Mouse (Mus musculus) liver, embryonic 13.5 days (tissue): ENCODE data around the gene Fcho2. TPM values are rescaled to one million over a fixed set of nuclear protein-coding genes. Genes with fewer than 3 reads are reported as not detected.

Source experiments
- ATAC-seq: fragments of 200-750 bp; cut with Nextera tagmentation; 2 replicates; pipeline ENCODE4 v1.8.0; 2017; ENCODE audit warnings: low read depth, mild to moderate bottlenecking, moderate number of reproducible peaks, moderate library complexity
- DNase-seq: peaks from one replicate; pipeline ENCODE4 v3.0.0; 2022
- H3K27ac ChIP-seq: fragments of 300-500 bp; sonication (generic); 2 replicates; pipeline ENCODE4 v1.5.1; 2015; ENCODE audit warnings: moderate library complexity, mild to moderate bottlenecking, inconsistent platforms
- H3K27me3 ChIP-seq: fragments of 300-500 bp; sonication (generic); 2 replicates; pipeline ENCODE4 v1.6.1; 2015; ENCODE audit warnings: mild to moderate bottlenecking, inconsistent platforms
- H3K36me3 ChIP-seq: fragments of 300-500 bp; sonication (generic); 2 replicates; pipeline ENCODE4 v1.6.1; 2015; ENCODE audit warnings: mild to moderate bottlenecking, inconsistent platforms
- H3K4me1 ChIP-seq: fragments of 300-500 bp; sonication (generic); replicated peaks from 2 replicates; pipeline ENCODE4 v1.6.1; 2015; ENCODE audit warnings: inconsistent platforms
- H3K4me2 ChIP-seq: fragments of 300-500 bp; sonication (generic); 2 replicates; pipeline ENCODE4 v1.6.1; 2015; ENCODE audit warnings: inconsistent platforms, mild to moderate bottlenecking, moderate library complexity
- H3K4me3 ChIP-seq: fragments of 300-500 bp; sonication (generic); replicated peaks from 2 replicates; pipeline ENCODE4 v1.5.1; 2015; ENCODE audit warnings: mild to moderate bottlenecking, inconsistent platforms
- H3K9ac ChIP-seq: fragments of 300-500 bp; sonication (generic); 2 replicates; pipeline ENCODE4 v1.6.1; 2015; ENCODE audit warnings: mild to moderate bottlenecking, inconsistent platforms
- H3K9me3 ChIP-seq: fragments of 300-500 bp; sonication (generic); replicated peaks from 2 replicates; pipeline ENCODE4 v1.6.1; 2016; ENCODE audit warnings: inconsistent platforms
- WGBS: fragments of 180-500 bp; shearing (Covaris S2); methylation state at CpG from one replicate; pipeline ENCODE4 v1.1.7; 2015; ENCODE audit not compliant: insufficient replicate concordance; 5-methylcytosine and 5-hydroxymethylcytosine counted together
- polyA plus RNA-seq: library from polyadenylated mRNA; unstranded; fragments of >200 nt; fragmentation: Nextera tagmentation; extraction: Ambion mirVana; gene quantifications from 2 replicates; pipeline ENCODE4 v1.2.1, GENCODE M21; 2015

Fcho2 gene
- polyA plus RNA-seq, 1 experiment from 2014 or later = 20.6 TPM

DNA sequence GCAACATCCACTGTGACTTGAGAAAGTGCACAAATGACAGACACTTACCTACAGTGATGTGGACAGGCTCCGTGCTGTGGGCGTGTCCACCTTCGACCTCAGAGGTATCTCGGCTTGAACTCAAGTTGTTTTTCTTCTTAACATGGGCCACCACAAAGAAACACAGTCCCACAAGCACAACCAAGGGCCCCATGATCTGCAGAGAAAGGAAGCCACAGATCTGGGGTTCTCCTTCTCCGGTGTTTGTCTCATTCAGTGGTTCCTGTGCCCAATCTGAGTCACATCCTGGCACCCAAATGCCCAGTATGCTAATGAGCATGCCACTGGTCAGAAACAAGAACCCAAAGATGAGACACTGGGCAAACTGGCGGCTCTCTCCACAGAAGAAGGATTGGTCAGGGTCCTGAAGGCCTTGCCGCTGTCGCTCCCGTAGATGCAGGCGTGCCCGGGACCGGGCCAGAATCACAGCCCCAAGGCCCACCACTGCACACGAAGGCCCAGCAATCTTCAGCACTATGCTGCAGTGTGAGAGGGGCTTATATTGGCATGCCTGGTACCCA is 123.2 kb downstream of the Fcho2 start:
- Histone ChIP-seq H3K4me1 (no peaks in the 10 kb centered on the region), H3K36me3 (no peaks in the 10 kb centered on the region), H3K4me2 (no peak overlapping the region), H3K27ac (no peak overlapping the region), H3K9ac (no peak overlapping the region), H3K4me3 (no peak overlapping the region), H3K27me3 (peaks cover 38% of the 10 kb centered on the region), H3K9me3 (no peaks in the 10 kb centered on the region)
- WGBS = 78% methylated on average over 13 of the region's 13 CpGs
- DNase-seq = no peak
- ATAC-seq = no peak

GRCm38 (mm10) chr13:98690886-98691285 is 124.4 kb downstream of the Fcho2 start:
- H3K27me3 ChIP-seq = peaks cover 28% of the 10 kb centered on the region
- H3K9ac ChIP-seq = no peak overlapping the region
- DNase-seq (no peak), ATAC-seq (no peak)
- H3K4me2 ChIP-seq = no peak overlapping the region
- 72% methylated on average over 11 of the region's 11 CpGs for WGBS
- H3K4me3 ChIP-seq = no peak overlapping the region
- no peaks in the 10 kb centered on the region for H3K9me3 ChIP-seq
- H3K27ac ChIP-seq = no peak overlapping the region
- no peaks in the 10 kb centered on the region for H3K4me1 ChIP-seq
- H3K36me3 ChIP-seq = no peaks in the 10 kb centered on the region

GRCm38 (mm10) chr13:98689605-98690290 is 125.5 kb downstream of the Fcho2 start:
- Histone ChIP-seq H3K36me3 (no peaks in the 10 kb centered on the region), H3K27ac (no peak overlapping the region), H3K4me2 (no peak overlapping the region), H3K4me1 (no peaks in the 10 kb centered on the region), H3K4me3 (no peak overlapping the region), H3K9ac (no peak overlapping the region), H3K9me3 (no peaks in the 10 kb centered on the region), H3K27me3 (peaks cover 17% of the 10 kb centered on the region)
- ATAC-seq (no peak), DNase-seq (no peak)
- 53% methylated on average over 11 of the region's 11 CpGs for WGBS

- Histone ChIP-seq H3K9me3 (no peaks in the 10 kb centered on the region), H3K27me3 (no peaks in the 10 kb centered on the region), H3K4me1 (no peaks in the 10 kb centered on the region; the same call in 1 of the 2 replicates), H3K4me2 (no peak overlapping the region), H3K27ac (no peak overlapping the region), H3K4me3 (no peak overlapping the region), H3K9ac (no peak overlapping the region), H3K36me3 (no peaks in the 10 kb centered on the region)
- 70% methylated on average over 9 of the region's 9 CpGs for WGBS
- ATAC-seq = no peak
- no peak for DNase-seq
These were observed 127.3 kb downstream of the Fcho2 start for GRCm38 (mm10) chr13:98687931-98688330.

GRCm38 (mm10) chr13:98684144-98684900 is 130.9 kb downstream of the Fcho2 start:
- Histone ChIP-seq H3K27me3 (no peaks in the 10 kb centered on the region), H3K9me3 (no peaks in the 10 kb centered on the region), H3K9ac (no peak overlapping the region), H3K4me2 (no peak overlapping the region), H3K27ac (no peak overlapping the region), H3K4me1 (no peaks in the 10 kb centered on the region; the same call in 1 of the 2 replicates), H3K36me3 (no peaks in the 10 kb centered on the region), H3K4me3 (no peak overlapping the region)
- 56% methylated on average over 9 of the region's 9 CpGs for WGBS
- DNase-seq = no peak
- no peak for ATAC-seq

DNA sequence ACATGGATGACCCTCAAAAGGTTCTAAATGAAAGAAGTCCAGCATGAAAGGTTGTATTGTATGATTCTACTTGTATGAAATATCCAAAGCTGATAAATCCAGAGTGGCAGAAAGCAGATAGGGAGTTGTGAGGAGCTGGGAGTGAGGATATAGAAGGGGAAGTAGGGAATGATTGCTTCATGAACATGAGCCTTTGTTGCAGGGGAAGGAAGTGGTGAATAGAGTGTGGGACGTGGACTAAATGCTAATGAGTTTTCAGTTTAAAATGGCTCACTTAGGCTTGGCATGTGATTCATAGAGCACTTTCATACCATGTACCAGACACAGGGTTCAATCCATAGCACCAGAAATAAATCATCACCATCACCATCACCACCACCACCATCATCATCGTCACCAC is 131.8 kb downstream of the Fcho2 start:
- Histone ChIP-seq H3K36me3 (no peaks in the 10 kb centered on the region), H3K9ac (no peak overlapping the region), H3K27ac (no peak overlapping the region), H3K4me2 (no peak overlapping the region), H3K27me3 (no peaks in the 10 kb centered on the region), H3K4me1 (no peaks in the 10 kb centered on the region; the same call in 1 of the 2 replicates), H3K4me3 (no peak overlapping the region), H3K9me3 (no peaks in the 10 kb centered on the region)
- ATAC-seq = no peak
- no peak for DNase-seq
- 40% methylated on average over 2 of the region's 2 CpGs for WGBS

- Histone ChIP-seq H3K9ac (no peak overlapping the region), H3K4me3 (no peak overlapping the region), H3K27ac (no peak overlapping the region), H3K36me3 (no peaks in the 10 kb centered on the region), H3K27me3 (no peaks in the 10 kb centered on the region), H3K9me3 (no peaks in the 10 kb centered on the region), H3K4me1 (no peaks in the 10 kb centered on the region; the same call in 1 of the 2 replicates), H3K4me2 (no peak overlapping the region)
- DNase-seq = no peak
- 56% methylated on average over 5 of the region's 5 CpGs for WGBS
- no peak for ATAC-seq
These were observed 134.7 kb downstream of the Fcho2 start for GRCm38 (mm10) chr13:98680470-98681060.

GRCm38 (mm10) chr13:98679631-98680041 is 135.6 kb downstream of the Fcho2 start:
- no peaks in the 10 kb centered on the region for H3K9me3 ChIP-seq
- WGBS = 33% methylated on average over 4 of the region's 4 CpGs
- no peak for ATAC-seq
- no peak overlapping the region for H3K27ac ChIP-seq
- H3K4me2 ChIP-seq = no peak overlapping the region
- H3K9ac ChIP-seq = no peak overlapping the region
- no peak for DNase-seq
- H3K36me3 ChIP-seq = no peaks in the 10 kb centered on the region
- H3K4me3 ChIP-seq = no peak overlapping the region
- H3K27me3 ChIP-seq = no peaks in the 10 kb centered on the region
- no peaks in the 10 kb centered on the region; the same call in 1 of the 2 replicates for H3K4me1 ChIP-seq

GRCm38 (mm10) chr13:98679230-98679629 is 136.0 kb downstream of the Fcho2 start:
- no peak overlapping the region for H3K4me3 ChIP-seq
- no peaks in the 10 kb centered on the region for H3K27me3 ChIP-seq
- DNase-seq = no peak
- no peaks in the 10 kb centered on the region; the same call in 1 of the 2 replicates for H3K4me1 ChIP-seq
- H3K9me3 ChIP-seq = no peaks in the 10 kb centered on the region
- H3K36me3 ChIP-seq = no peaks in the 10 kb centered on the region
- no peak for ATAC-seq
- no peak overlapping the region for H3K9ac ChIP-seq
- H3K27ac ChIP-seq = no peak overlapping the region
- H3K4me2 ChIP-seq = no peak overlapping the region
- 67% methylated on average over 1 of the region's 1 CpGs for WGBS

GRCm38 (mm10) chr13:98673922-98674321 is 141.3 kb downstream of the Fcho2 start:
- ATAC-seq (no peak), DNase-seq (no peak)
- Histone ChIP-seq H3K36me3 (no peaks in the 10 kb centered on the region), H3K27me3 (no peaks in the 10 kb centered on the region), H3K27ac (no peak overlapping the region), H3K4me3 (no peak overlapping the region), H3K9me3 (no peaks in the 10 kb centered on the region), H3K9ac (no peak overlapping the region), H3K4me2 (no peak overlapping the region), H3K4me1 (no peaks in the 10 kb centered on the region)
- WGBS = 54% methylated on average over 4 of the region's 4 CpGs
